Mouse (Mus musculus) midbrain, embryonic 10.5 days (tissue): Measurements from ENCODE around the gene Gm20388. TPM values are rescaled to one million over a fixed set of nuclear protein-coding genes. Genes with fewer than 3 reads are reported as not detected.
"Not testable (repeated sequence)": the region's sequence is repeated elsewhere in the genome, so short reads cannot be mapped to it uniquely, and the experiment has no call there.

Experiments
- DNase-seq: peaks from one replicate; pipeline ENCODE4 v3.0.0-alpha.2; 2017; ENCODE audit warnings: low spot score
- H3K27ac ChIP-seq: fragments of 300-500 bp; sonication (generic); replicated peaks from 2 replicates; pipeline ENCODE4 v1.5.1; 2016; ENCODE audit warnings: mild to moderate bottlenecking
- H3K27me3 ChIP-seq: fragments of 300-500 bp; sonication (generic); 2 replicates; pipeline ENCODE4 v1.6.1; 2016; ENCODE audit warnings: low read depth, mild to moderate bottlenecking; ENCODE audit not compliant: poor library complexity, severe bottlenecking
- H3K36me3 ChIP-seq: fragments of 300-500 bp; sonication (generic); 2 replicates; pipeline ENCODE4 v1.6.1; 2016; ENCODE audit warnings: mild to moderate bottlenecking, moderate library complexity
- H3K4me1 ChIP-seq: fragments of 300-500 bp; sonication (generic); 2 replicates; pipeline ENCODE4 v1.6.1; 2016
- H3K4me3 ChIP-seq: fragments of 300-500 bp; sonication (generic); 2 replicates; pipeline ENCODE4 v1.5.1; 2016; ENCODE audit warnings: mild to moderate bottlenecking, moderate library complexity
- H3K9me3 ChIP-seq: fragments of 300-500 bp; sonication (generic); replicated peaks from 2 replicates; pipeline ENCODE4 v1.6.1; 2016; ENCODE audit warnings: mild to moderate bottlenecking
- WGBS: fragments of 180-500 bp; shearing (Covaris S2); methylation state at CpG from one replicate; pipeline ENCODE4 v1.1.7; 2016; 5-methylcytosine and 5-hydroxymethylcytosine counted together
- polyA plus RNA-seq: library from polyadenylated mRNA; unstranded; fragments of >200 nt; fragmentation: Nextera tagmentation; extraction: Ambion mirVana; gene quantifications from 2 replicates; pipeline ENCODE4 v1.2.1, GENCODE M21; 2016

Gm20388 gene
- polyA plus RNA-seq, 1 experiment from 2014 or later: 7.1 TPM

GRCm38 (mm10) chr8:123452149-123452548 is 3541.5 kb downstream of the Gm20388 start:
- no peak for DNase-seq
- Histone ChIP-seq H3K27ac (no peak overlapping the region), H3K9me3 (no peaks in the 10 kb centered on the region), H3K4me1 (no peaks in the 10 kb centered on the region), H3K4me3 (no peak overlapping the region), H3K27me3 (no peaks in the 10 kb centered on the region), H3K36me3 (peaks cover 77% of the 10 kb centered on the region)
- 90% methylated on average over 4 of the region's 4 CpGs for WGBS

DNA sequence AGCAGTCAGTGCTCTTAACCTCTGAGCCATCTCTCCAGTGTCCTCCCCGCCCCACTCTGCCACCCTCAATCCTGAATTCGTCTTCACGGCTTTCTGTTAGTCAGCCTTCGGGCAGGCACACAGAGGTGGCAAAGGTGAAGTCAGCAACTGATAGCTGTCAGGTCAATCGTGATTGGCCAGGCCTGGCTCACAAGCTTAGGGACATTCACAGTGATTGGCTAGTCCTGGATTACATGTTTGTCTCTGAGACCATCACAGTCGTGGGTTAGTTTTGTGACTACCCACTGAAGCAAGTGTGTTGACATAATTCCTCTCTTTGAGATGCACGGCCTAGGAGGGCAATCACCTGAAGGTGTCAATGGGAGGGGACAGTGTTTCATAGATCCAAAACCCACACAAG is 3542.7 kb downstream of the Gm20388 start:
- Histone ChIP-seq H3K9me3 (no peaks in the 10 kb centered on the region), H3K36me3 (peaks cover 88% of the 10 kb centered on the region), H3K4me3 (no peak overlapping the region), H3K4me1 (no peaks in the 10 kb centered on the region), H3K27ac (no peak overlapping the region), H3K27me3 (no peaks in the 10 kb centered on the region)
- DNase-seq: no peak
- WGBS: 85% methylated on average over 7 of the region's 7 CpGs

DNA sequence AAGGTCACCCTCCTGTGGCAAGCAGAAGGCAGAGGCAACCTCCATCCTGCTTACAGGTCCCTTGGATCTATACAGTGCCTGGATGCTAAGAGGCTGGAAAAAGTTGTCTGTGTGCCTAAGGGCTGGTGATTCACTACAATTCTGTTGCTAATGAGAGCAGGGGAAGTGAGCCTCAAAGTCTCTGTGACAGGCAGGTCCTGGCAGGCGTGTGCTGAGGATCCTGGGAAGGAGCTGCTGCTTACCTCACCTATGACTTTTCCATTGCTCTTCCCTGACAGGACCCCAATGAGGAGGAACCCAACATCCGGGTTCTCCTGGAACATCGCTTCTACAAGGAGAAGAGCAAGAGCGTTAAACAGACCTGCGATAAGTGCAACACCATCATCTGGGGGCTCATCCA is 3543.3 kb downstream of the Gm20388 start:
- WGBS: 86% methylated on average over 5 of the region's 5 CpGs
- Histone ChIP-seq H3K4me3 (no peak overlapping the region), H3K36me3 (peaks cover 94% of the 10 kb centered on the region), H3K9me3 (no peaks in the 10 kb centered on the region), H3K27me3 (no peaks in the 10 kb centered on the region), H3K4me1 (no peaks in the 10 kb centered on the region), H3K27ac (no peak overlapping the region)
- no peak for DNase-seq

DNA sequence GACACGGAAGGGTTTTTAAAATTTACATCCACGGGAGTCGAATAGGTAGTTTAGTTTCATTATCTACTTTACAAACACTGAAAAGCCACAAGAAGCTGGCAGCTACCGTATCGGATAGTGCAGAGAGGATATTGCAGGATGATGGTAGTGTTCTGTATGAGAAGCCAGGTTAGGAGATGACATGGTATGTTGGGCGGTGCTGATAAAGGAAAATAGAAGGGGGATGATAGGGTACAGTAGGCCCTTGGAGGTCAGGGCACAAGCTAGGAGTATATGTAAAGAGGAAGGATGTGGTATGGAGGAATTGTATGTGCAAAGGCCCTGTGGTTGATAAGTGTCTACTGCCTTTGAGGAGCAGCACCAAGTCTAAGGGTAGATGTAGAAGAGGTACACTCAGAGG is 3543.9 kb downstream of the Gm20388 start:
- no peaks in the 10 kb centered on the region for H3K9me3 ChIP-seq
- peaks cover 94% of the 10 kb centered on the region for H3K36me3 ChIP-seq

DNA sequence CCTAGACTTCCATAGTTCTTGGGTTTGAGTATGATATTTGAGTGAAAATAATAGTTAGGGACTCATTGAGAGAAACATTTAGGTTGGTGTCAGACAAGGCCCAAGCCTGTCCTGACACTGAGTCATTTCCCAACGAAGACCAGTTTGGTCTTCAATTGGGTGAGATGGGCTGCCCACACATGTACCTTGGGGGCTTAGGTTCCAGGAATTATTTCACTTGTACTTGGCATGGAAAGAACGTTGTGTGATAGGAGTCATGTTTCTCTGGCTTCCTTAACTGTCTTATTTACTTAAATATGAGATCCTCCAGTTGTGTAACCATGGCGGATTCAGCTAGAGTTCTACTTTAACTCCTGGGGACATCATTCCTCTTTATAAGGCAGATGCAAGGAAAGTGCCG is 3553.0 kb downstream of the Gm20388 start:
- Histone ChIP-seq H3K4me3 (no peak overlapping the region), H3K4me1 (no peaks in the 10 kb centered on the region), H3K36me3 (peaks cover 51% of the 10 kb centered on the region), H3K27ac (no peak overlapping the region), H3K27me3 (no peaks in the 10 kb centered on the region), H3K9me3 (no peaks in the 10 kb centered on the region)
- WGBS: 90% methylated on average over 4 of the region's 4 CpGs
- DNase-seq: no peak

More for the DNA sequence above, 3543.9 kb downstream of the Gm20388 start:
- no peak for DNase-seq
- H3K27me3 ChIP-seq: no peaks in the 10 kb centered on the region
- H3K4me1 ChIP-seq: no peaks in the 10 kb centered on the region
- H3K27ac ChIP-seq: no peak overlapping the region
- 94% methylated on average over 6 of the region's 6 CpGs for WGBS
- no peak overlapping the region for H3K4me3 ChIP-seq

GRCm38 (mm10) chr8:123467476-123467875 is 3556.8 kb downstream of the Gm20388 start:
- Histone ChIP-seq H3K27me3 (no peaks in the 10 kb centered on the region; the same call in 1 of the 2 replicates), H3K4me1 (no peaks in the 10 kb centered on the region), H3K9me3 (no peaks in the 10 kb centered on the region), H3K27ac (no peak overlapping the region), H3K4me3 (no peak overlapping the region), H3K36me3 (peaks cover 12% of the 10 kb centered on the region)
- DNase-seq: no peak
- WGBS: 74% methylated on average over 3 of the region's 3 CpGs

DNA sequence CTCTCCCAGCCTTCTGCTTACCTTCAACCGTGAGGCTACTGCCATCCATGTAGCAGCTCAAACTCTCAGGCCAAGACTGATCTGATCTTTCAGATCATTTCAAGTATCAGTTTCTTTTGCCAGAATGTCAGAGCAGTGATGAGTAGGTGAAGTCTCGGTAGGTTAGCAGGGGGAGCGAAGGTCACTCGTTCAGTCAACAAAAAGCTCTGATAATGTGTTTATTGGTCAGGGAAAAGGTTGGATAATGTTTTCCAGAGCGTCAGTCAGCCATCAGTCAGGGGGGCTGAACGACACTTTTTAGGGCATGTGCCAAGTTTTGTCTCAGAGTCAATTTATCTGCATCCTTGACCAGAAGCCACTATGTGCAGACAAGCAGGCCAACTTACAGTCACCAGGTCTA is 3562.3 kb downstream of the Gm20388 start:
- H3K27ac ChIP-seq, DNase-seq, H3K36me3 ChIP-seq, H3K9me3 ChIP-seq, H3K4me3 ChIP-seq, H3K27me3 ChIP-seq: not testable (repeated sequence)
- WGBS: 83% methylated on average over 6 of the region's 6 CpGs
- H3K4me1 ChIP-seq: peaks cover 10% of the 10 kb centered on the region

GRCm38 (mm10) chr8:123474549-123474948 is 3563.9 kb downstream of the Gm20388 start:
- not testable (repeated sequence) for H3K27me3 ChIP-seq, H3K9me3 ChIP-seq
- 72% methylated on average over 5 of the region's 5 CpGs for WGBS

DNA sequence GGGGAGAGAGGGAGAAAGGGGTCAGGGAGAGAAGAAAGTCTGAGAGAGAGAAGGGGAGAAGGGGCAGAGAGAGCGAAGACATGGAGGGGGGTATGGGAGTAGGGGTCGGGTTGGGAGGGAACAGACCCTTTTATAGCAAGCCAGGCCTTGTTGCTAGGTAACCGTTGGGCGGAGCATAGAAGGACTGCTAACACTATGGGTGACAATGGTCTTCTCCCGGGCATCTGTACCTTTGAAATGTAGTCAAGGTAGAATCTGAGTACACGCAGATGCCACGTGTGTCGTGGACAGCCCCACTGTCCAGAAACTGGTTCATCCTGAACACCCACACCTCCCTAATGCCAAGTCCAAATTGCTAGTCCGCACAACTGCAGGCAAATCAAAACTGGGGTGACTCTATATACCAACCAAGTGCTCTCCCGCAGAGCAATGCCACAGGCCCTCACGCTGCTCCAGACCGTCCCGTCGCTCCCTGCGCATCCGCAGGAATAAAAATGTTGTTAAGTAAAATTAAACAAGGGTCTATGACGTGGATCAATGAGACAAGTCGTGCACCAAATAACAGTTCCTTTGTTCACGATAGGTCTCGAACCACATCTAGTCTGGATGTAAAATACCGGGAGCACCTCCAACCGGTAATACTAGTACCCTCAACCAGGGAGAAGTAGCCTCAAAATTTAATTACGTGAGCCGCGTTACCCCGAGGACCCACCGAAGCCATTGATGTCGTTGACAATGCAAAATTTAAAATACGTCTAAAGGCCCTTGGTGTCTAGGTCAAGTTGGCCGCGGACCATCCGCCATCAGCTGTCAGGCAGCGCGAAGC is 3566.5 kb downstream of the Gm20388 start:
- 8% methylated on average over 34 of the region's 34 CpGs for WGBS

More at GRCm38 (mm10) chr8:123474549-123474948, 3563.9 kb downstream of the Gm20388 start:
- H3K27ac ChIP-seq, H3K36me3 ChIP-seq, H3K4me3 ChIP-seq, DNase-seq: not testable (repeated sequence)
- H3K4me1 ChIP-seq: peaks cover 21% of the 10 kb centered on the region

DNA sequence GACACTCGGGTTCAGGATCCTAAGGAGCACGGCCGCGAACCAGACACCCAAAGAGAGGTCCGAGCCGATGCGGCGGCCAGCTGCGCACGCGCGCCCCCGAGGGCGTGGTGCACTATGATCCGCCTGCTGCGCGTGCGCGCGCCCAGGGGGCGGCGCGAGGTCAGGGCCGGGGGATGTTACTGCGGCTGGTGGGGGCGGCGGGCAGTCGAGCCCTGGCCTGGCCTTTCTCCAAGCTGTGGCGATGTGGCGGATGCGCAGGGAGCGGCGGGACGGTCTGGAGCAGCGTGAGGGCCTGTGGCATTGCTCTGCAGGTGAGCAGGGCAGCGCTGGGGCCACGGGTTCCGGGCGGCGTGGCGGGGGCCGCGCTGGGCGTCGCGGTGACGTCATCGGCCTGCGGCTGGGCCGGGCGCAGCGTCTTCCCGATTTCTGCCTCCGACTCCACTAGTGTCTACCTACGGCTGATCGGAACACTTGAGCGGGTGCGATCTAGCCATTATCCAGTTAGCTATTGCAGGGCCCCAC is 3567.2 kb downstream of the Gm20388 start, which contains the start of gene Afg3l1:
Gene Afg3l1 (plus strand): TSS at position 167 of the 522 bp plus-strand sequence.
- H3K36me3 ChIP-seq: peaks cover 30% of the 10 kb centered on the region
- peak; percentile 93 for DNase-seq
- under 1% methylated on average over 58 of the region's 58 CpGs for WGBS
- peaks cover 21% of the 10 kb centered on the region for H3K4me1 ChIP-seq
- H3K9me3 ChIP-seq: no peaks in the 10 kb centered on the region
- H3K27me3 ChIP-seq: no peaks in the 10 kb centered on the region
- peak within 1 kb of the TSS; percentile 99 for H3K27ac ChIP-seq
- peak within 1 kb of the TSS; percentile 94 for H3K4me3 ChIP-seq

More for the DNA sequence above, 3566.5 kb downstream of the Gm20388 start:
- peak; percentile 37 for DNase-seq
- H3K27ac ChIP-seq: peak overlapping the region; percentile 99
- no peaks in the 10 kb centered on the region for H3K27me3 ChIP-seq
- H3K4me1 ChIP-seq: peaks cover 21% of the 10 kb centered on the region
- no peaks in the 10 kb centered on the region for H3K9me3 ChIP-seq
- H3K4me3 ChIP-seq: peak overlapping the region; percentile 94
- peaks cover 23% of the 10 kb centered on the region for H3K36me3 ChIP-seq

- Histone ChIP-seq H3K4me3 (peak overlapping the region; percentile 94), H3K9me3 (no peaks in the 10 kb centered on the region), H3K27ac (peak overlapping the region; percentile 99), H3K4me1 (peaks cover 21% of the 10 kb centered on the region), H3K36me3 (peaks cover 36% of the 10 kb centered on the region), H3K27me3 (no peaks in the 10 kb centered on the region)
- DNase-seq: no peak
- WGBS: 40% methylated on average over 16 of the region's 16 CpGs
These were observed 3568.0 kb downstream of the Gm20388 start for GRCm38 (mm10) chr8:123478456-123479218.

GRCm38 (mm10) chr8:123482627-123483026 is 3572.0 kb downstream of the Gm20388 start:
- 89% methylated on average over 7 of the region's 7 CpGs for WGBS
- no peak for DNase-seq
- Histone ChIP-seq H3K27me3 (no peaks in the 10 kb centered on the region), H3K27ac (no peak overlapping the region), H3K9me3 (no peaks in the 10 kb centered on the region), H3K4me3 (no peak overlapping the region), H3K36me3 (peaks cover 75% of the 10 kb centered on the region), H3K4me1 (peaks cover 11% of the 10 kb centered on the region)
